Mouse (Mus musculus) spleen, postnatal 0 days (tissue): ENCODE measurements around the gene Cdc37. TPM values are rescaled to one million over a fixed set of nuclear protein-coding genes. Genes with fewer than 3 reads are reported as not detected.

ENCODE experiments used
- polyA plus RNA-seq: library from polyadenylated mRNA; unstranded; fragments of >200 nt; fragmentation: Nextera tagmentation; extraction: Ambion mirVana; gene quantifications from 2 replicates; pipeline ENCODE4 v1.2.1, GENCODE M21; 2015

Cdc37 gene
- polyA plus RNA-seq: 139 and 143 TPM in 2 replicates

DNA sequence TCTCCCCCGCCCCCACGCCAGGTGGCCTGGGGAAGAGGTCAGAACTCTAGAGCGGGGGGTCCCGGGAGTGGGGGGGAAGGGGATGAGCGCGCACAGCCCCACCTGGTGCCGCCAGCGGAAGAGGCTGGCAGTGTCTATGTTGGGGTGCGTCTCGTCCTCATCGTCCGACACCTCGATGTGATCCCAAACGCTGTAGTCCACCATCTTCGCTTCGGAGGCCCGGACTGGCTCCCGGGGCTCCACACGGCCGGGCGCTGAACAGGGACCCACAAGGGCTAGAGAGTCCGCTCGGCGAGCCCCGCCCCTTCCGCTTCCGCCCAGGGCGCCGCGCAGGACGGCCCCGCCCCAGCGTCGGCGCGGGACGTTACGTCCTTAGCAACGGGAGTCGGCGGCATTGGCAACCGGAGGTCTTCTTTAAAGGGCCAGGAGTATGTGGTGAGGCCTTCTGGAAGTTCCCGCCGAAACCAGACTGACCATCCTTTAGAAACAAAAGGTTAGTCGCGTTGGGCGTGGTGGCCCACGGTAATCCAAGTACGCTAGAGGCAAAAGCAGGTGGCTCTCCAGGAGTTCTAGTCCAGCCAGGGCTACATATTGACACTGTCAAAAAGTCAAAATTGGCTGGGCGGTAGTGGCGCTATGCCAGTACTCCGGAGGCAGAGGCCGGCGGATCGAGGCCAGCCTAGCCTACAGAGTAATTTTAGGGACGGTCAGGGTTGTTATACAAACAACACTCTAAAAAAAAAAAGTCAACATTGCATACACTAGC is at the start of gene Cdc37:
Gene Cdc37 (minus strand): TSS at position 329 of the 766 bp plus-strand sequence.

DNA sequence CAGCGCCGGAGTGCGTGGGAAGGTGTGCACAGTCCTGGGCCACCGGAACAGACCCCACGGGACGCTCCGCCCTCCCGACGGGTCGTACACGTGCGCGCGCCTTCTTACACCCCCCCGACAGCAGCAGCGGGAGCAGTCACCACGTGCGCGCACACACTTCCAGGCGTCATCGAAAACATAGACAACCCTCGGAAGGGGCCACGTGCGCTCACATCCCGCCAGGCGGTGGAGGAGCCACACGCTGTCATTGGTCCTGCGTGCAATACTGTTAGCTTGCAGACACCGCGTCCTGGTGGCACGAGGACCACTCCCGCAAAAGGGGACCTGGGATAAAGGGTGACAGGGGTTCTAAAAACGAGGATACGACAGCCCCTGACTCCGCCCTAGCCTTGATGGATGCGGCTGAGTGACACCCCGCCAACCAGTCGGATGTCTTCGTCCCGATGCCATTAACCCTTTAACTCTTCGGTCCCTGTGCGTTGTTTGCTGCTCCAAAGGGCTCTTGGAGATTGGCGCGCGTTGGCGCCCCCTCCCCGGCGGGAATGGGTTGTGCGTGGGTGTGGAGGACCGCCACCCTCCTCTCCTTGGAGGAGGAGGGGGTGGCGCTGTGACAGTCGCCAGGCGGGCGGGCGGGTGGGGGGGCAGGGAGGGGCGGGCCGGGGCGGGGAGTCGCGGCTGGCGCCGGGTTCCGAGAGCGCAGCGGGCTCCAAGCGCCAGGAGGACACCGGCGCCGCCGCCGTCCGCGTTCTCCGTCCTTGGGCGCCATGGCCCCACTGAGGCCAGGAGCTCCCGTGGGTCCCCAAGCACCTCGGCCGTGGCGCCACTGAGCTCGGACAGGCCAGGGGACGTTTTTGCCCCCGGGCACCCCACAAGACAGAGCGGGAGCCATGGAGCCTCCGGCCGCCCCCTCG is 15.5 kb upstream of the Cdc37 start, which contains the start of gene Pde4a:
Gene Pde4a (plus strand): TSS at position 674 of the 911 bp plus-strand sequence.

DNA sequence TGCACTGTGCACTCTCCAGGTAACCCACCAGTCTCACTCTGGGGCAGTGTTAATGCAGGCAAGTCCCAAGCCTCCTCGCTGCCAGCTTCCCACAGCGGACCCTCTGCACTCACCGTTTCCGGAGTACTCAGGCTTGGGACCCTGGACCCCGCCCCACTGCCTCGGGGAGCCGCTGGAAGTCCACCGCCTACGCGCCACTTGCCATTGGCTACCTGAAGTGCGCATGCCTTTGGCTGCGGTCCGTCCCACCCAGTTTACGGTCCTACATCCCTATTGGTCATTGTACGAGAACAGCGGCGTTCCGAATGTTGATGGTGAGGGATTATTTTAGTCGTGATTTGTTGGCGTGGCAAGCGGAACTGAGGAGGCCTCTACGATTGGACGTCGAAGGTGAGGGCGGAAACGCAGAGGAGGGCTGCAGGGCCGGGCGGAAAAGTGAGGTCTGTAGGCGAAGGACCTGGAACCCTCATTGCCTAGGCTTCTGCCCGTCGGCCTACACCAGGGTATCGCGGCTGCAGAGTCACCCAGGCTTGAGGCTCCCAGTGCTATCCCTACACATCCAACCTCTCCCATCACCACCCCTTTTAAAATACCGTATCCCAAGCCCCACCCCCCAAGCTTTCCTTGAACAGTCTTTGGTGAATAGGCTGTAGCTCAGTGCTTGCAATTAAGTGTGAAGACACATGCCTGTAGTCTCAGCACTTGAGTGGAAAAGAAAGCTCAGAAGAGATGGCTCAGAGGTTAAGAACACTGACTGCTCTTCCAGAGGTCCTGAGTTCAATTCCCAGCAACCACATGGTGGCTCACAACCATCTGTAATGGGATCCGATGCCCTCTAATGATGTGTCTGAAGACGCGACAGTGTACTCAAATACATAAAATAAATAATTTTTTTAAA is 18.5 kb downstream of the Cdc37 start, which contains the start of gene Tyk2:
Gene Tyk2 (minus strand): TSS at position 185 of the 898 bp plus-strand sequence.

DNA sequence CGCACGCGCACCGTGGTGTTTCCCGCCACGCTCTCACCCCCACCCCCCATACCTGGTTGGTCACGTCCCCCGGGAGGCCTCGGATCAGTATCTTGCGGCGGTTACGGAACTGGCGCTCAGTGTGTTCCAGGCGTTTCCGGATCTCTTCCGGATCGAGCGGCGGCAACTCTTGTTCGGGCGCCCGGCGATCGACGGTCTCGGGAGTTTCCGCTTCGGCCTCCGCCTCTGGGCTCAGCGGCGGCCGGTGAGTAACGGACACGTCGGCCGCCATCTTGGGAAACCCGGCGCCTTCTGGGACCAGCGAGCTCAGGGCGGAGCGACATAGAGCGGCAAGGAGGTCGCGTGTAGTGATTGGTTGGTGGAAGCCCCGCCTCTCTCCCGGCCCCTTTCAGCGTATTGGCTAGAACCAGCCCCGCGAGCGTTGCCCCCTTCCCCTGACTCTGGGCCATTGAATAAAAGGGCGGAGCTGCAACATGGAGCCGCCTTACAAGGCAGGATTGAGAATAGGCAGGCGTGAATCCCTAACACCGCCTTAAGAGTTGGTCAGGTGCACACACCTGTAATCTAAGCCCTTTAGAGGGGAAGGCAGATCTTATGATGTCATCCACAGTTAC is 58.0 kb downstream of the Cdc37 start, which contains the start of the genes Gm38431 and Raver1:
Gene Gm38431 (minus strand): TSS at position 291 of the 614 bp plus-strand sequence.
Gene Raver1 (minus strand): TSS at position 302 of the 614 bp plus-strand sequence.

Other genes with a start within 250 kb of the Cdc37 start
- gene Dnmt1, start 190.1 kb downstream of the Cdc37 start, polyA plus RNA-seq: 63.9 and 66.7 TPM in 2 replicates
- gene S1pr2, start 173.2 kb downstream of the Cdc37 start, polyA plus RNA-seq: 6.7 and 8.2 TPM in 2 replicates
- gene Mrpl4, start 147.2 kb downstream of the Cdc37 start, polyA plus RNA-seq: 77.0 and 79.0 TPM in 2 replicates
- 10.4 and 13.8 TPM in 2 replicates for gene Icam1, start 134.0 kb downstream of the Cdc37 start, polyA plus RNA-seq
- gene Icam4, start 120.6 kb downstream of the Cdc37 start, polyA plus RNA-seq: 111 and 139 TPM in 2 replicates
- 0.27 and 0.35 TPM in 2 replicates for gene Icam5, start 117.9 kb downstream of the Cdc37 start, polyA plus RNA-seq
- gene Zglp1, start 82.9 kb downstream of the Cdc37 start, polyA plus RNA-seq: 0.26 and 0.67 TPM in 2 replicates
- 0.17 and 0.23 TPM in 2 replicates for gene Gm49373, start 76.9 kb downstream of the Cdc37 start, polyA plus RNA-seq
- gene Fdx1l, start 76.4 kb downstream of the Cdc37 start, polyA plus RNA-seq: 41.2 and 44.7 TPM in 2 replicates
- gene Gm38431, start 58.0 kb downstream of the Cdc37 start, polyA plus RNA-seq: 0.86 and 1.1 TPM in 2 replicates
- 20.1 and 20.8 TPM in 2 replicates for gene Raver1, start 58.0 kb downstream of the Cdc37 start, polyA plus RNA-seq
- gene Tyk2, start 18.7 kb downstream of the Cdc37 start, polyA plus RNA-seq: 9.7 and 12.2 TPM in 2 replicates
- 4.1 and 5.6 TPM in 2 replicates for gene Pde4a, start 15.7 kb upstream of the Cdc37 start, polyA plus RNA-seq
- 31.7 and 37.9 TPM in 2 replicates for gene Keap1, start 89.4 kb upstream of the Cdc37 start, polyA plus RNA-seq
- 0.52 and 0.57 TPM in 2 replicates for gene S1pr5, start 98.5 kb upstream of the Cdc37 start, polyA plus RNA-seq
- gene Atg4d, start 115.3 kb upstream of the Cdc37 start, polyA plus RNA-seq: 60.0 and 74.6 TPM in 2 replicates
- gene Kri1, start 138.0 kb upstream of the Cdc37 start, polyA plus RNA-seq: 14.7 and 14.9 TPM in 2 replicates
- 125 and 133 TPM in 2 replicates for gene Cdkn2d, start 141.4 kb upstream of the Cdc37 start, polyA plus RNA-seq
- 0.11 and 0.13 TPM in 2 replicates for gene Ap1m2, start 162.4 kb upstream of the Cdc37 start, polyA plus RNA-seq
- 37.8 and 47.0 TPM in 2 replicates for gene Slc44a2, start 170.7 kb upstream of the Cdc37 start, polyA plus RNA-seq
- gene Ilf3, start 217.9 kb upstream of the Cdc37 start, polyA plus RNA-seq: 54.4 and 64.5 TPM in 2 replicates